Mouse (Mus musculus): ENCODE data around the gene Senp6. TPM values are rescaled to one million over a fixed set of nuclear protein-coding genes. Genes with fewer than 3 reads are reported as not detected.

Senp6 gene
- polyA plus RNA-seq, 1 experiment from 2014 or later, result 70.6 TPM

DNA sequence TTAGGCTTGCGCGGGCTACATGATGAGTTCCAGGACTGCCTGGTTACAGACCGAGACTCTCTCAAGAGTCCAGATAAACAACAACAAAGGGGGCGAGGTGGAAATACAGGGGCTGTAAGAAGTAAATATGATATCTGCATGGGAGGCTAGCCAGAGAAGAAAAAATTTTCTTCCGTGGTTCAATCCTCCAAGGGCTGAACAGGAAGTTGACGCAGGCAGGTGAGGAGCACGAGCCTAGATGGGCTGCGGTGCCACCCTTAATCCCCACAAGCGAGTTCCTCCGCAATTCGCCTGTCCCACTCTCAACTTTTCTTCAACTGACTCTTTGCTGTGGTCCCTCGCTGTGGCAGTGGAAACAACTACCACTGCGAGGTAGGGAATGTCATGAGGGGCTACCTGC, 97.5 kb downstream of the Senp6 start:
- no peaks in the 10 kb centered on the region for H3K4me1 ChIP-seq (ENCODE audit: control insufficient read depth, insufficient read depth, low read length)
- peak overlapping the region; percentile 66 for H3K4me3 ChIP-seq (ENCODE audit: low read depth, low read length)
- WGBS, result 4% methylated on average over 13 of the region's 13 CpGs
- no peaks in the 10 kb centered on the region for H3K9me3 ChIP-seq (ENCODE audit: control insufficient read depth, low read length)
- ATAC-seq (ENCODE audit: low read depth), result peak; percentile 0; the same call in 1 of the 2 replicates
- H3K9ac ChIP-seq (replicated peaks; ENCODE audit: low read depth, low read length), result peak overlapping the region; percentile 42; the same call in 1 of the 2 replicates
- no peaks in the 10 kb centered on the region for H3K36me3 ChIP-seq (ENCODE audit: control insufficient read depth, insufficient read depth, low read length)
- peak overlapping the region; percentile 81 for H3K4me2 ChIP-seq (ENCODE audit: low read depth, low read length)
- no peaks in the 10 kb centered on the region for H3K27me3 ChIP-seq (ENCODE audit: control insufficient read depth, insufficient read depth, low read length)
- H3K27ac ChIP-seq (ENCODE audit: low read depth, low read length), result no peak overlapping the region

DNA sequence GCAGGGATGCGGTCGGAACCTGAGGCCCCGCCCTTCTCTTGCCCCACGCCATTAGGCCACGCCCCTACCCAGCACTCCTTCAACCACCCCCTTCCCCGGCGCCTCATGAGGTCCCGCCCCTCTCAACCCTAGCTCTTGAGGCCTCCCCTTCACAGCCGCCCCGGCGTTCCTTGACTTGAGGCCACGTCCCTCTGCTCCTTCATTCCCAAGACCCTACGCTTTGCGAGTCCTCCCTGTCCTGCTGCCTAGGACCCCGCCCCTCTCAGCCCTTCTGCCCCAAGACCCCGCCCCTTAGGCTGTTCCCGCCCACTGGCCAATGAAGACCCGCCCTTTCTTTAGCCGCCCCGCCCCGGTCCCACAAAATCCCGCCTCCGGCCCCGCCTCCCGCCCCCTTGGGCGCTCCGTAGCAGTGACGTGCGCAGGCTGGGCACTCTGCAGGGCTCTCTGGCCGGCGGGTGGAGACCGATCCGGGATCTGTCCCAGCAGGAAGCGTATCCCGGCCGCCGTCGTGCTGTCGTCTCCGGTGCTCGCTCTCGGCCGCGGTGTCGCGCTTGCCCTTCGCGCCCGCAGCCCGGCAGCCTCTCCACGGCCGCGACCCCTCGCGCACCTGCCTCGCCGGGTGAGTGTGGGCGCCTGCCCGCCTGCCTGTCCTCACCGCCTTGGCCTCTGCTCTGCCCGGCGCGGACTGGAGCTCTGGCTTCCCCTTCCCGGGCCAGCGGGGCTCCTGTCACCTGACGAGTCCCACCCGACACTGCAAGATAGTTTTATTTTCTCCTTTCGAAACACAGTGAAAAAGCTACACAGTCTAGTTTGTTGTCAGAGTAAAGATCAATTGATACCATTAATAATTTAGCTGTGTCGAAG, 98.1 kb downstream of the Senp6 start, which contains the start of gene Myo6:
Myo6 (plus strand) TSS at position 421 of the 864 bp plus-strand sequence.
- Histone ChIP-seq H3K4me3 (ENCODE audit: low read depth, low read length) (peak within 1 kb of the TSS; percentile 66), H3K27ac (ENCODE audit: low read depth, low read length) (peak within 1 kb of the TSS; percentile 73), H3K4me1 (ENCODE audit: control insufficient read depth, insufficient read depth, low read length) (no peaks in the 10 kb centered on the region), H3K9ac (replicated peaks; ENCODE audit: low read depth, low read length) (peak within 1 kb of the TSS; percentile 79), H3K4me2 (ENCODE audit: low read depth, low read length) (peak within 1 kb of the TSS; percentile 81), H3K36me3 (ENCODE audit: control insufficient read depth, insufficient read depth, low read length) (no peaks in the 10 kb centered on the region), H3K27me3 (ENCODE audit: control insufficient read depth, insufficient read depth, low read length) (no peaks in the 10 kb centered on the region), H3K9me3 (ENCODE audit: control insufficient read depth, low read length) (no peaks in the 10 kb centered on the region)
- WGBS, result under 1% methylated on average over 65 of the region's 69 CpGs
- ATAC-seq (ENCODE audit: low read depth), result peak; percentile 96

DNA sequence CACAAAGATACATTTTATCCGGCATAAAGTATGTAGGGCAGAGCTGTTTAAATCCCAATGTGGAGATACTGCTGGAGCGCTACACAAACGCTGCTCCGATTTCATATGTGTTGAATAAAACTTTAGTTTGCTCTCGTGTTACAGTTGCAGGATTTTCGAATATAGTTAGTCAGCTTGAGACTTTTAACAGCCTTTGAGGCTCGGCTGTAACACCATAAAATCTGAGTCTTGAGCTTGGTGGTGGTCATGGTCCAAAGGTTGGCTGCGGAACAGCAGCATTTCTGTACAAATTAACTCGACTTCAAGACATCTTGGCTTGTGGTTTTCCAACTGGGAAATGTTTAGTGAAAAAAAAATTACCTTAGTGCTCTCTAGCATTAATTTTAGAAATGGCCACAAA, 99.0 kb downstream of the Senp6 start:
- Histone ChIP-seq H3K27ac (ENCODE audit: low read depth, low read length) (no peak overlapping the region), H3K27me3 (ENCODE audit: control insufficient read depth, insufficient read depth, low read length) (no peaks in the 10 kb centered on the region), H3K4me2 (ENCODE audit: low read depth, low read length) (peak overlapping the region; percentile 81), H3K9ac (replicated peaks; ENCODE audit: low read depth, low read length) (no peak overlapping the region), H3K4me3 (ENCODE audit: low read depth, low read length) (peak overlapping the region; percentile 66), H3K36me3 (ENCODE audit: control insufficient read depth, insufficient read depth, low read length) (no peaks in the 10 kb centered on the region), H3K9me3 (ENCODE audit: control insufficient read depth, low read length) (no peaks in the 10 kb centered on the region), H3K4me1 (ENCODE audit: control insufficient read depth, insufficient read depth, low read length) (no peaks in the 10 kb centered on the region)
- 39% methylated on average over 9 of the region's 9 CpGs for WGBS
- no peak for ATAC-seq (ENCODE audit: low read depth)

DNA sequence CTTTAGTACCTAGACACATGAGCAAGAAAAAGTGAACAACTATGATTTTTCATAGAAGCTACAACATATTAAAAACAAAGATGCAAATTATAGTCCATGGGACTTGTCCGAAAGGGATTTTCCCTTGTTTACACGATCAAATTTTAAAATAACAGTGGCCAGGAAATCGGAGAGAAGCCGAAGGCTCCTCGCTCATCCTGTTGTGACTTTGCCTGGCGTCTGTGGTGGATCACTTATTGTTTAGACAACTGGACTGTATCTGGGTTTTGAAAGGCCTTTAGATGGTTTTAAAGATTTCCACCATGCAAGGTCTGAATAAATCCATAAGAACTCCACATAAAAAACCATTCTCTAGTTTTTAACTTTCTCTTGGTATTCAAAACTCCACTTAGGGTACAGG, 99.7 kb downstream of the Senp6 start:
- H3K4me3 ChIP-seq (ENCODE audit: low read depth, low read length), result peak overlapping the region; percentile 66; the same call in 1 of the 2 replicates
- H3K4me2 ChIP-seq (ENCODE audit: low read depth, low read length), result peak overlapping the region; percentile 8; the same call in 1 of the 2 replicates

DNA sequence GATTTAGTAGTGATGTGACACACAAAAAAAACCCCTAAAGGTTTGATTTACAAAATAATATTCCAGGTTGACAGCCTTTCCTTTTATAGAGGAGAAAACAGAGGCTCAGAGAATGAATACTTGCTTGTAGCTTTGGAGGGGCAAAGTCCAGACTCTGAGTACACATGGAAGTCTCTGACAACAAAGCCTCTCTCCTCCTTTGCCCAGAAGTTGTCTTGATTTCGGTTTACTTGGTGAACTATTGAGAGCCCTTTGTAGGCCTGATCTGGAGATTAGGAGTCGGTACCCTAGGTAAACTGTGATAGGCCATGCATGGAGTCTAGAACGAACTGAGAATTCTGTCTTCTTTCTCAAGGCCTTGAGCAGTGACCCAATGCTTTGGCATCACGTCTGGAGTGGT, 100.4 kb downstream of the Senp6 start:
- Histone ChIP-seq H3K9me3 (ENCODE audit: control insufficient read depth, low read length) (no peaks in the 10 kb centered on the region), H3K4me3 (ENCODE audit: low read depth, low read length) (no peak overlapping the region), H3K36me3 (ENCODE audit: control insufficient read depth, insufficient read depth, low read length) (no peaks in the 10 kb centered on the region), H3K4me1 (ENCODE audit: control insufficient read depth, insufficient read depth, low read length) (no peaks in the 10 kb centered on the region), H3K27ac (ENCODE audit: low read depth, low read length) (no peak overlapping the region), H3K9ac (replicated peaks; ENCODE audit: low read depth, low read length) (no peak overlapping the region), H3K4me2 (ENCODE audit: low read depth, low read length) (no peak overlapping the region), H3K27me3 (ENCODE audit: control insufficient read depth, insufficient read depth, low read length) (no peaks in the 10 kb centered on the region)
- WGBS, result 85% methylated on average over 4 of the region's 4 CpGs
- no peak for ATAC-seq (ENCODE audit: low read depth)

More for the DNA sequence above, 99.7 kb downstream of the Senp6 start:
- 87% methylated on average over 6 of the region's 6 CpGs for WGBS
- no peak for ATAC-seq (ENCODE audit: low read depth)
- Histone ChIP-seq H3K9me3 (ENCODE audit: control insufficient read depth, low read length) (no peaks in the 10 kb centered on the region), H3K36me3 (ENCODE audit: control insufficient read depth, insufficient read depth, low read length) (no peaks in the 10 kb centered on the region), H3K9ac (replicated peaks; ENCODE audit: low read depth, low read length) (no peak overlapping the region), H3K27me3 (ENCODE audit: control insufficient read depth, insufficient read depth, low read length) (no peaks in the 10 kb centered on the region), H3K27ac (ENCODE audit: low read depth, low read length) (no peak overlapping the region), H3K4me1 (ENCODE audit: control insufficient read depth, insufficient read depth, low read length) (no peaks in the 10 kb centered on the region)

DNA sequence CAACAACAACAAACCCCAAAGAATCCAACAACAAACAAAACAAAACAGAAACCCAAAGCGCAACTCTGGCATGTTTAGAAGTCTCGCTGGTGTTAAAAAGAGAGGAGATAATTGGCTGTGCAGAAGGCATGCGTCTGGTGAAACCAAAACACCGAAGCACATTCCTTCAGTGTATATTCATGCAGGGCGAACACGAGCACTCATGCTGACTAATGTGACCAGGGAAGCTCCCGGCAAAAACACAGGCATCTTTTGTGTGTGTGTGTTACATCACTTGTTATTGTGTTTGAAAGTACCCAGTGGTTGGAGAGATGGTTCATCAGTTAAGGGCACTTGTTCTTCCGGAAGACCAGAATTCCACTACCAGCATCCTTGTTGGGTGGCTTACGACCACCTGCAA, 102.8 kb downstream of the Senp6 start:
- Histone ChIP-seq H3K36me3 (ENCODE audit: control insufficient read depth, insufficient read depth, low read length) (no peaks in the 10 kb centered on the region), H3K4me3 (ENCODE audit: low read depth, low read length) (no peak overlapping the region)
- 79% methylated on average over 9 of the region's 9 CpGs for WGBS

DNA sequence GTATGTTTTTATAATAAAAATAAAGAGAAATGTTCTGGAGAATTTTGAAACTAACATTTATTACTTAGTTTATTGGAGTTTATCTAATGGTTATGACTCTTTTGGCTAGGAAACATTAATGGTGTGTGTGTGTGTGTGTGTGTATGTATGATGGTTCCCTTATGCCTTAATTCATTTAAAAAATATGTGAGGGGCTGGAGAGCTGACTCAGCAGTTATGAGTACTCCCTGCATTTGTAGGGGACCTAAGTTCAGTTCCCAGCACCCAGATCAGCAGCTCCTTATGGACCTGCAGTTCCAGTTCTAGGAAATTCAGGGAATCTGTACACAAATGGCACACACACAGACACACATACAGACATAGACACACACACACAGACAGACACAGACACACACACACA, 104.5 kb downstream of the Senp6 start:
- Histone ChIP-seq H3K4me3 (ENCODE audit: low read depth, low read length) (no peak overlapping the region), H3K4me1 (ENCODE audit: control insufficient read depth, insufficient read depth, low read length) (no peaks in the 10 kb centered on the region), H3K9me3 (ENCODE audit: control insufficient read depth, low read length) (no peaks in the 10 kb centered on the region), H3K27ac (ENCODE audit: low read depth, low read length) (no peak overlapping the region), H3K4me2 (ENCODE audit: low read depth, low read length) (no peak overlapping the region), H3K36me3 (ENCODE audit: control insufficient read depth, insufficient read depth, low read length) (no peaks in the 10 kb centered on the region), H3K27me3 (ENCODE audit: control insufficient read depth, insufficient read depth, low read length) (no peaks in the 10 kb centered on the region), H3K9ac (replicated peaks; ENCODE audit: low read depth, low read length) (no peak overlapping the region)
- no peak for ATAC-seq (ENCODE audit: low read depth)

More for the DNA sequence above, 102.8 kb downstream of the Senp6 start:
- Histone ChIP-seq H3K27me3 (ENCODE audit: control insufficient read depth, insufficient read depth, low read length) (no peaks in the 10 kb centered on the region), H3K9me3 (ENCODE audit: control insufficient read depth, low read length) (no peaks in the 10 kb centered on the region), H3K4me2 (ENCODE audit: low read depth, low read length) (no peak overlapping the region), H3K4me1 (ENCODE audit: control insufficient read depth, insufficient read depth, low read length) (no peaks in the 10 kb centered on the region), H3K9ac (replicated peaks; ENCODE audit: low read depth, low read length) (no peak overlapping the region), H3K27ac (ENCODE audit: low read depth, low read length) (no peak overlapping the region)
- ATAC-seq (ENCODE audit: low read depth), result no peak

DNA sequence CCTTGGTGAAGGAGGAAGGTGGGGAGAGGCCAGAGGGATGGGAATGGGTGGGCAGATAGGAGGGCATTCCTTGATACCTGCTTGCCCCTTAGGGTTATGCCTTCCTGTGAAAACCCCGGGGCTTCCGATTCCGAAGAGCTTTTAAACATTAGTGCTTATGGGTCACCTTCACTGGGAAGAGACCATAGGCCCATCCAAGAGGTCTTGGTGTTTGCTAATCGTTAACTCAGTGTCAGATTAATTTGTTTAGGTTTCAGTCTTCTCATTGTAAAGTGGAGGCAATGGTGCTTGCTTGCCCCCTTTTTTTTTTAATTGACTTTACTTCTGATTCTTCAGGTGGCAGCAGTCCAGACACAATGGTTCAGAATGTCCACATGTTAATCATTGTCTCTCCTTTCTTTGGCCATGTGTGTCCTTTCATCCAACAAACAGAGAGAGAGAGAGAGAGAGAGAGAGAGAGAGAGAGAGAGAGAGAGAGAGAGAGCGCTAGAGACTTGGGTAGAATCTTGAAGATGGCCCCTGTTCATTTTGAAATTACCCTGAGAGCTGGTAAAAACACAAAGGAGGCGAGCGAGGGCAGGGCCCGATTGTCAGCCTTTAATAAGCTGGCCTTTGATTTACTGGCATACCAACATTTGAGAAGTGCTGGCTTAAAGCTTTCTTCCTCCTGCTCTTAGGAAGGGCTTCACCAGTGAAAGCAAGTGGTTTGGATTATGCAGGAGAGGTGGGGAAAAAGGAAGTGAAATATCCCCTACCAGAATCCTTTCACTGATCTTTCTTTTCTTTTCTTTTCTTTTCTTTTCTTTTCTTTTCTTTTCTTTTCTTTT, 105.9 kb downstream of the Senp6 start:
- no peak overlapping the region for H3K4me3 ChIP-seq (ENCODE audit: low read depth, low read length)
- H3K36me3 ChIP-seq (ENCODE audit: control insufficient read depth, insufficient read depth, low read length), result no peaks in the 10 kb centered on the region
- no peaks in the 10 kb centered on the region for H3K9me3 ChIP-seq (ENCODE audit: control insufficient read depth, low read length)
- no peak overlapping the region for H3K27ac ChIP-seq (ENCODE audit: low read depth, low read length)
- no peak overlapping the region for H3K4me2 ChIP-seq (ENCODE audit: low read depth, low read length)
- H3K4me1 ChIP-seq (ENCODE audit: control insufficient read depth, insufficient read depth, low read length), result no peaks in the 10 kb centered on the region
- 50% methylated on average over 8 of the region's 8 CpGs for WGBS
- H3K9ac ChIP-seq (replicated peaks; ENCODE audit: low read depth, low read length), result no peak overlapping the region
- no peaks in the 10 kb centered on the region for H3K27me3 ChIP-seq (ENCODE audit: control insufficient read depth, insufficient read depth, low read length)
- no peak for ATAC-seq (ENCODE audit: low read depth)

DNA sequence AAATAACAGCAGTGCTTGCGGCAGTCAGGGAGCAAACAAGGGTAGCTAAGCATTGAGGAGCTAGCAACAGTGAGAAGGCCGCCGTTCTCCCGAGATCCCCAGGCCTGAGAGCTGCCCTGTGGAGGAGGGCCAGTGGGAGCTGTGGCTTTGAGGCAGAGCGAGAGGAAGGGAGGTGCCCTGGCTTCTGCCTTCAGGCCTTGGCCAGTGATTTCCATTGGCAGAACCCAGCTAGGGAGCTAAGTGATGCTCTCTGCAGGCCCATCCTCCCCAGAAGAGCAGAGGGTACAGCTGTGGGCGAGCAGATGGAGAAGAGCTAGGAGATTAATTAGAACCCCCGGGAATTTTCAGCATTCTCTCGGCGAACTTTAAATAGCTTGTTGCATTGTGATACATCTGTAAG, 106.9 kb downstream of the Senp6 start:
- Histone ChIP-seq H3K9ac (replicated peaks; ENCODE audit: low read depth, low read length) (no peak overlapping the region), H3K36me3 (ENCODE audit: control insufficient read depth, insufficient read depth, low read length) (no peaks in the 10 kb centered on the region), H3K27ac (ENCODE audit: low read depth, low read length) (no peak overlapping the region), H3K4me1 (ENCODE audit: control insufficient read depth, insufficient read depth, low read length) (no peaks in the 10 kb centered on the region), H3K4me2 (ENCODE audit: low read depth, low read length) (no peak overlapping the region), H3K4me3 (ENCODE audit: low read depth, low read length) (no peak overlapping the region), H3K27me3 (ENCODE audit: control insufficient read depth, insufficient read depth, low read length) (no peaks in the 10 kb centered on the region), H3K9me3 (ENCODE audit: control insufficient read depth, low read length) (no peaks in the 10 kb centered on the region)
- 24% methylated on average over 9 of the region's 9 CpGs for WGBS
- ATAC-seq (ENCODE audit: low read depth), result peak; percentile 87; the same call in 1 of the 2 replicates
